Mouse (Mus musculus): ENCODE data around the gene 1110051M20Rik. TPM values are rescaled to one million over a fixed set of nuclear protein-coding genes. Genes with fewer than 3 reads are reported as not detected.
A peak's percentile ranks its signal among the peaks of the same experiment; 100 is the strongest.

1110051M20Rik gene
- polyA plus RNA-seq, 1 experiment from 2014 or later = 55.7 TPM

DNA sequence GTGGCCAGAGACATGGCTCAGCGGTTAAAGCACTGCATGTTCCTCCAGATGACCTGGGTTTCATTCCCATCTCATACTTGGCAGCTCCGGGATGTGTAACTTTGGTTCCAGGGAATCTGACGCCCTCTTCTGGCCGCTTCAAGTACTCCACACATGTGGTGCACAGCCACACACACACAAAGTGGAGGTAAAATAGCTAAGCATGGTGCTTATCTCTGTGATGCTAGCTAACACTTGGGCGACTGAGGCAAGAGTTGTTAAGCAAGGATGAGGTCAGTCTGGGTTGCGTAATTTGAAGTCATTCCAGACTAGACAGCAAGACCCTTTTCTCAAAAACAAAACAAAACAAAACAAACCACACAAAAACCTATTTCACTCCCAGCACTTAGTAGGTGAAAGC, 15.6 kb upstream of the 1110051M20Rik start:
- H3K4me3 ChIP-seq (replicated peaks; ENCODE audit: low read depth, low read length) = no peak overlapping the region
- no peaks in the 10 kb centered on the region for H3K36me3 ChIP-seq (ENCODE audit: insufficient read depth, low read length)
- no peak for ATAC-seq (replicated peaks; ENCODE audit: low FRiP score, low read depth)
- DNase-seq (ENCODE audit: low spot score) = no peak
- peaks cover 16% of the 10 kb centered on the region for H3K4me1 ChIP-seq (replicated peaks; ENCODE audit: insufficient read depth, low read length)
- no peak overlapping the region for H3K9ac ChIP-seq (ENCODE audit: low read depth, low read length)
- H3K9me3 ChIP-seq (replicated peaks; ENCODE audit: low read length) = no peaks in the 10 kb centered on the region
- WGBS = 93% methylated on average over 6 of the region's 6 CpGs
- no peak overlapping the region for H3K4me2 ChIP-seq (ENCODE audit: low read length)
- peak; percentile 52 for TF ChIP-seq CTCF (IDR thresholded peaks at IDR 0.05; ENCODE audit: low read depth)
- H3K27me3 ChIP-seq (ENCODE audit: insufficient read depth, low read length) = no peaks in the 10 kb centered on the region
- H3K27ac ChIP-seq = no peak overlapping the region

DNA sequence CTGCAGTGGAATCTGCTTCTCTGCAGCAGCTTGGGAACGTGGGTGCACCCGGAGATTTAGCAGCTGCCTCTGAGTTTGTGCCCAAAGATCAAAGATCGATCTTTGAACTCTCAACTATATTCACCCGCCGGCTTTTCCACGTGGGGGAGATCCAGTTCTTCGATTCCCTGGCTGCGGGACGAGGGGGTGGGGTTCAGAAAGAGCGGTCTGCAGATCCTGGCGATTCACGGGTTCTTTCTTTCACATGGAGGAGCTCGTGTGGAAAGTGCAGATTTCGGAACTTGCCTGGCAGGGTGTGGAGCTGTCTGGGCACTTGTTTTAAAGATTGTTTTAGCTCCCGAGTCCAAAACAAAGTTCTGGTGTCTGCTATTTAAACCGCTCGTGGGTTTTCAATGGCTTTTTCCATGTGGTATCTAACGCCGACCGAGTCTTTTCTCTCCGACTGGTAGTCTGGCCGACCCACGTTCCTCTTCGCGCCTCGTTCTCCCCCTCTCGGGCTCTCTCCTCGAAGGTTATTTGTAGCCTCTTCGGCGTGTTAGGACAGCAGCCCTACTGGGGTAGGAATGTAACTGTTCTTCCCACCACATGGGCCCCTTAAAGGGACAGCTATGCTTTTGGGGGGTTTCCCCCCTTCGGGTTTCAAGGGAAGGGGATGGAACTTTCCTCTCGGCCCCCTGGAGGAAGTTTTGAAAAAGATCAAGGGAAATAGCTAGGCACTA, 14.3 kb upstream of the 1110051M20Rik start:
- under 1% methylated on average over 32 of the region's 32 CpGs for WGBS
- peak; percentile 52 for TF ChIP-seq CTCF (IDR thresholded peaks at IDR 0.05; ENCODE audit: low read depth)
- ATAC-seq (replicated peaks; ENCODE audit: low FRiP score, low read depth) = peak; percentile 47; the same call in 1 of the 2 replicates
- H3K4me1 ChIP-seq (replicated peaks; ENCODE audit: insufficient read depth, low read length) = peaks cover 16% of the 10 kb centered on the region
- H3K4me3 ChIP-seq (replicated peaks; ENCODE audit: low read depth, low read length) = peak overlapping the region; percentile 80
- peak; percentile 86 for DNase-seq (ENCODE audit: low spot score)
- peak overlapping the region; percentile 96 for H3K4me2 ChIP-seq (ENCODE audit: low read length)
- H3K9me3 ChIP-seq (replicated peaks; ENCODE audit: low read length) = no peaks in the 10 kb centered on the region
- no peaks in the 10 kb centered on the region for H3K36me3 ChIP-seq (ENCODE audit: insufficient read depth, low read length)
- H3K9ac ChIP-seq (ENCODE audit: low read depth, low read length) = peak overlapping the region; percentile 86
- H3K27me3 ChIP-seq (ENCODE audit: insufficient read depth, low read length) = no peaks in the 10 kb centered on the region
- H3K27ac ChIP-seq = peak overlapping the region; percentile 90

DNA sequence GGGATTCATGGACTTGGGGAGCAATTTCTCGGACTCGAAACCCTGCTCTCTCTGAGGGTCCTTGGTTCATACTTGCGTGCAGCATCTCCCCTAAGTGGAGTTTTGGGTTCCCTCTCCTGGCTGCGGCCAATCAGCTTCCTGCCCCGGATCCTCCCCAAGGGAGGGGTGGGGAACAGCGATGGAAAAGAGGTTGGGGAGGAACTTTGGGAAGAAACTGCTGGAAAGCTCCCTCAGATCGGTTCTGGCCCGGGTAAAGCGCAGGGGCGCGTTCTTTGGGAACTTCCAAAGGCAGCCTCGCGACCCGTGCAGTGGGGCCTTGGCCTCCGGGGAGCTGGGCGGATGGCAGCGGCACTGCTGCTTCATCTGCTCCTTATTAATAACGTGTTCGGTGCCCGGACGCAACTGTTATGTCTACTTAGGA, 13.8 kb upstream of the 1110051M20Rik start:
- TF ChIP-seq CTCF (IDR thresholded peaks at IDR 0.05; ENCODE audit: low read depth) = no peak
- Histone ChIP-seq H3K27ac (peak overlapping the region; percentile 90), H3K9me3 (replicated peaks; ENCODE audit: low read length) (no peaks in the 10 kb centered on the region), H3K4me3 (replicated peaks; ENCODE audit: low read depth, low read length) (peak overlapping the region; percentile 80), H3K36me3 (ENCODE audit: insufficient read depth, low read length) (no peaks in the 10 kb centered on the region), H3K9ac (ENCODE audit: low read depth, low read length) (peak overlapping the region; percentile 86), H3K4me2 (ENCODE audit: low read length) (peak overlapping the region; percentile 96), H3K27me3 (ENCODE audit: insufficient read depth, low read length) (no peaks in the 10 kb centered on the region), H3K4me1 (replicated peaks; ENCODE audit: insufficient read depth, low read length) (peaks cover 16% of the 10 kb centered on the region)
- 0% methylated on average over 21 of the region's 21 CpGs for WGBS
- ATAC-seq (replicated peaks; ENCODE audit: low FRiP score, low read depth) (no peak), DNase-seq (ENCODE audit: low spot score) (peak; percentile 81)

DNA sequence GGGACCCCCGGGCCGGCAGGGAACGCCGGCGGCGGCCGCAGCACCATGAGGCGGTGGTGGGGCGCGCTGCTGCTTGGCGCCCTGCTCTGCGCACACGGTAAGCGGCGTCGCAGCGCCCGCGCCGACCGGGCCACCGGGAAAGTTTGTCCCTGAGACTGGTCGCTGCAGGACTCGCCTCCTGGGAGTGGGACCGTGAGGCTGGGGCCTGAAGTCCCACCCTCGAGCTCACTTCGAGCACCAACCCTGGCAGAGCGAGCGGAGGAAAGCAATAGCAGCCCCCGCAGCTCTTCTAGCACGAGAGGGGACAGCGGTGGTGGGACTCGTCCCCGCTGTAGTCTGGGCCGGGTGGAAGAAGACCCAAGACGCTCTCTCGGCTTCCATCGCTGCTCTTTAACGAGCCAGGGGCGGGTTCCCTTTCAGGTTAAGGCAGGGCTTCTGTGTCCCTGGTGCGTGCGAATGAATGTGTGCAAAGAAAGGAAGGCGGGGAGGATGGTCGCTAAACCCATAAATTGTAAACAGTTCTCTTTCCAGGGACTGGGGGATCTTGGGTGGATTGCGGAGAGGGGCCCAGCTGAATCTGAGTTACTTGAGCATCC, 13.2 kb upstream of the 1110051M20Rik start:
- Histone ChIP-seq H3K36me3 (ENCODE audit: insufficient read depth, low read length) (no peaks in the 10 kb centered on the region), H3K27ac (peak overlapping the region; percentile 90), H3K9me3 (replicated peaks; ENCODE audit: low read length) (no peaks in the 10 kb centered on the region), H3K4me2 (ENCODE audit: low read length) (peak overlapping the region; percentile 96), H3K9ac (ENCODE audit: low read depth, low read length) (peak overlapping the region; percentile 86), H3K4me3 (replicated peaks; ENCODE audit: low read depth, low read length) (peak overlapping the region; percentile 80), H3K27me3 (ENCODE audit: insufficient read depth, low read length) (no peaks in the 10 kb centered on the region), H3K4me1 (replicated peaks; ENCODE audit: insufficient read depth, low read length) (peaks cover 13% of the 10 kb centered on the region)
- DNase-seq (ENCODE audit: low spot score) = peak; percentile 66
- no peak for TF ChIP-seq CTCF (IDR thresholded peaks at IDR 0.05; ENCODE audit: low read depth)
- WGBS = under 1% methylated on average over 45 of the region's 45 CpGs
- peak; percentile 23 for ATAC-seq (replicated peaks; ENCODE audit: low FRiP score, low read depth)

DNA sequence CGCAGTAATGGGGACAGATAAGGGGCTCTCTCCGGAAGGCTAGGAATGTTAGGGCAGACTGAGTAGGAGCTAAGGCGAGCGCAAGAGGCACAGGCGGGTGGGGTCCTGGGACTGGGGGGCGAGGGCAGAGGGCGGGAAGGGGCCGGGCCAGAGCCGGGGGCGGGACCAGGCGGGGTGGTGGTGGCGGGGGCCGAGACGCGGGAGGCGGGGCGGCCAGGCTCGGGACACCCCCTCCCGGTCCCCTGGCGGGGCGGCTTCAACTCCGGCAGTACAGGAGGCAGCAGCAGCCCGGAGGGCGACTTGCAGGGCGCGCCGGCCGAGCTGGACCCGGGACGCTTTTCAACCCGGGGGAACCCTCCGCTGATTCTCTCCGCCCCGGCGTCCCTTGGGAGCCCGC, 12.8 kb upstream of the 1110051M20Rik start, which contains the start of gene Lrp4:
TSS of gene Lrp4 (plus strand) at position 253 of the 397 bp plus-strand sequence.
- ATAC-seq (replicated peaks; ENCODE audit: low FRiP score, low read depth) = peak; percentile 45
- peak within 1 kb of the TSS; percentile 80 for H3K4me3 ChIP-seq (replicated peaks; ENCODE audit: low read depth, low read length)

GRCm38 (mm10) chr2:91456491-91457100, 12.1 kb upstream of the 1110051M20Rik start:
- H3K9me3 ChIP-seq (replicated peaks; ENCODE audit: low read length) = no peaks in the 10 kb centered on the region
- ATAC-seq (replicated peaks; ENCODE audit: low FRiP score, low read depth) = no peak
- no peak for DNase-seq (ENCODE audit: low spot score)
- H3K36me3 ChIP-seq (ENCODE audit: insufficient read depth, low read length) = no peaks in the 10 kb centered on the region
- H3K4me3 ChIP-seq (replicated peaks; ENCODE audit: low read depth, low read length) = no peak overlapping the region
- H3K27ac ChIP-seq = peak overlapping the region; percentile 90; the same call in 1 of the 2 replicates
- no peak overlapping the region for H3K9ac ChIP-seq (ENCODE audit: low read depth, low read length)
- no peaks in the 10 kb centered on the region for H3K27me3 ChIP-seq (ENCODE audit: insufficient read depth, low read length)
- peak overlapping the region; percentile 96 for H3K4me2 ChIP-seq (ENCODE audit: low read length)
- no peak for TF ChIP-seq CTCF (IDR thresholded peaks at IDR 0.05; ENCODE audit: low read depth)
- WGBS = 57% methylated on average over 9 of the region's 9 CpGs
- H3K4me1 ChIP-seq (replicated peaks; ENCODE audit: insufficient read depth, low read length) = 0 out of 2 replicates have a peak, but pooled peaks cover 4% of the 10 kb centered on the region

More for the DNA sequence above, 12.8 kb upstream of the 1110051M20Rik start, which contains the start of gene Lrp4:
- Histone ChIP-seq H3K36me3 (ENCODE audit: insufficient read depth, low read length) (no peaks in the 10 kb centered on the region), H3K4me2 (ENCODE audit: low read length) (peak within 1 kb of the TSS; percentile 96), H3K9ac (ENCODE audit: low read depth, low read length) (peak within 1 kb of the TSS; percentile 86), H3K27me3 (ENCODE audit: insufficient read depth, low read length) (no peaks in the 10 kb centered on the region), H3K4me1 (replicated peaks; ENCODE audit: insufficient read depth, low read length) (peaks cover 10% of the 10 kb centered on the region), H3K9me3 (replicated peaks; ENCODE audit: low read length) (no peaks in the 10 kb centered on the region), H3K27ac (peak within 1 kb of the TSS; percentile 90)
- under 1% methylated on average over 30 of the region's 36 CpGs for WGBS
- no peak for TF ChIP-seq CTCF (IDR thresholded peaks at IDR 0.05; ENCODE audit: low read depth)
- DNase-seq (ENCODE audit: low spot score) = peak; percentile 71

All from kidney, postnatal 0 days (tissue).